Mouse (Mus musculus): Measurements from ENCODE around the gene Chrdl2. TPM values are rescaled to one million over a fixed set of nuclear protein-coding genes. Genes with fewer than 3 reads are reported as not detected.

Gene Chrdl2
- polyA plus RNA-seq, 1 experiment from 2014 or later = 1.1 TPM

DNA sequence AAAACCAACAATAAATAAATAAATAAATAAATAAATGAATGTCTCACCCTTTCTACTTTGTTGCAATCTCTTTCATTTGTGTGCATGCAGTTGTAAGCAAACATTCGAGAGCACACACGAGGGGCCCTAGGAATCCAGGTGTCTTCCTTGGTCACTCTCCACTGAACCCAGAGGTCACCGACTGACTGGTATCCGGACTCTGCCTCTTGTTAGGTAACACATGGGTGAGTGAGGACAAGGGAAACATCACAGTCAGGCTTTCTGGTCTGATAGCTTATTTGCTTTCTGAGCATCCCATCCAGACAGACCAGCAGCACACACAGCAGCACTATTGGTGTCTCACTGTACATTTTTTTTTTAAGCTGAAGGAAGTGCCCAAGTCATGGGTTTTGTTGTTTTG is 71.1 kb downstream of the Chrdl2 start:
- H3K27ac ChIP-seq (ENCODE audit: low read depth) = no peak overlapping the region
- no peak for DNase-seq (ENCODE audit: low spot score)
- no peak overlapping the region for H3K4me3 ChIP-seq (ENCODE audit: low read depth, low read length)
- WGBS = 89% methylated on average over 4 of the region's 4 CpGs
- H3K4me1 ChIP-seq (replicated peaks; ENCODE audit: control insufficient read depth, insufficient read depth, low read length) = peaks cover 6% of the 10 kb centered on the region; the same call in 1 of the 2 replicates
- H3K4me2 ChIP-seq (ENCODE audit: low read length) = no peak overlapping the region
- ATAC-seq (replicated peaks; ENCODE audit: low FRiP score, low TSS enrichment, low read depth) = no peak
- no peaks in the 10 kb centered on the region for H3K9me3 ChIP-seq (ENCODE audit: control insufficient read depth, low read length)
- H3K27me3 ChIP-seq (replicated peaks; ENCODE audit: control insufficient read depth, insufficient read depth, low read length) = no peaks in the 10 kb centered on the region
- peaks cover 11% of the 10 kb centered on the region for H3K36me3 ChIP-seq (ENCODE audit: control insufficient read depth, insufficient read depth, low read length)
- no peak overlapping the region for H3K9ac ChIP-seq (ENCODE audit: low read length)

DNA sequence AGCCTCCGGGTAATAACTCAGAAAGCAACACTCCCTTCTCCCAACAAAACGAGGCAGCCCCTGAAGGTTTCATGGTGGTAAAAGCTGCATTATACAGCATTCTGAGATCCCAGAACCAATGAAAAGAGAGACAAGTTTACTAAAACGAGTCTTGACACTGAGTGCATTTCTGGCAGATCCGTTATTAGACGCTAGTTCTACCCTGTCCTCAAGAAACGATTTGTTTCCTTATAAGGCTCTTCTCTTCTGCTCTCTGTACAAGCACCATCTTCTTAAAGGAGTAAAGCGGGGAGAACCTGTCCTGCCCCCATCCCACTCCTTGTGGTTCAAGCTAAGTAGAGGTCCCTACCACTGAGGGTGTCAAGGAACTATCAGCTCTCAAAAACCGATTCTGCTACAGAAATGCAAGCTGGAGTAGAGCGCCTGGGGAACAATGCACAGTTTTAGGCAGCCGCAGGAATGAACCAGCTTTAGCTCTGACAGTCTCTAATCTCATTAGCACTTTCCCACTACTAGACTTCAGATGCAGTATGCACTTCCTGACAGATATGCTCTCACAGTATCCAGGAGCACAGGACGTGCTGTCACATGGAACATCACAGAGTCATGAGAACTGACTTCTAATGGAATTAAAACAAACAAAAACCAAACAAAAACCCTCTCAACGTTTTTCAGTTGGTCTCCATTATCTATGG is 74.3 kb downstream of the Chrdl2 start:
- H3K27ac ChIP-seq (ENCODE audit: low read depth) = peak overlapping the region; percentile 77
- DNase-seq (ENCODE audit: low spot score) = no peak
- H3K9ac ChIP-seq (ENCODE audit: low read length) = no peak overlapping the region
- H3K27me3 ChIP-seq (replicated peaks; ENCODE audit: control insufficient read depth, insufficient read depth, low read length) = no peaks in the 10 kb centered on the region
- no peaks in the 10 kb centered on the region for H3K4me1 ChIP-seq (replicated peaks; ENCODE audit: control insufficient read depth, insufficient read depth, low read length)
- WGBS = 58% methylated on average over 12 of the region's 12 CpGs
- ATAC-seq (replicated peaks; ENCODE audit: low FRiP score, low TSS enrichment, low read depth) = no peak
- H3K4me3 ChIP-seq (ENCODE audit: low read depth, low read length) = no peak overlapping the region
- no peaks in the 10 kb centered on the region for H3K9me3 ChIP-seq (ENCODE audit: control insufficient read depth, low read length)
- H3K4me2 ChIP-seq (ENCODE audit: low read length) = no peak overlapping the region
- H3K36me3 ChIP-seq (ENCODE audit: control insufficient read depth, insufficient read depth, low read length) = peaks cover 40% of the 10 kb centered on the region

- Histone ChIP-seq H3K36me3 (ENCODE audit: control insufficient read depth, insufficient read depth, low read length) (peaks cover 66% of the 10 kb centered on the region), H3K27ac (ENCODE audit: low read depth) (no peak overlapping the region), H3K9ac (ENCODE audit: low read length) (no peak overlapping the region), H3K9me3 (ENCODE audit: control insufficient read depth, low read length) (no peaks in the 10 kb centered on the region), H3K4me2 (ENCODE audit: low read length) (no peak overlapping the region), H3K4me3 (ENCODE audit: low read depth, low read length) (no peak overlapping the region), H3K27me3 (replicated peaks; ENCODE audit: control insufficient read depth, insufficient read depth, low read length) (no peaks in the 10 kb centered on the region), H3K4me1 (replicated peaks; ENCODE audit: control insufficient read depth, insufficient read depth, low read length) (no peaks in the 10 kb centered on the region)
- DNase-seq (ENCODE audit: low spot score) (peak; percentile 32), ATAC-seq (replicated peaks; ENCODE audit: low FRiP score, low TSS enrichment, low read depth) (no peak)
- 95% methylated on average over 6 of the region's 6 CpGs for WGBS
These were observed 76.9 kb downstream of the Chrdl2 start for GRCm38 (mm10) chr7:100082836-100083235.

DNA sequence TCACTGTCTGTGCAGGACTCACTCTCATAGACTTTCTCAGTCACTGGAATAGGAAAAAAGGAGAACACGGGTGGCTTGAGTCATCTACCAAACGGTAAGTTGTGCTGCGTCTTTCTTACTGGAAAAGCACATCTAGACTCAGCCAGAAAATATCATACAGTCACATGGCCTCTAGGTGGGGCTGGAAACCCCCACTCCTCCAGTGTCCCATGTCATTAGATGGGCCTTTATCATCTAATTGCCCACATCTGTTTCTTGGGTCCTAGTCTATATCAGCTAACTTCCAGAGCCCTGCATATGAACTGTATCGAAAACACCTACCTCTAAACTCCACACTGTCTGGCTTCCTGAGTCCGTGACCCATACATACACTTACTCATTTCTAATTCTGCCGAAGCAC is 77.8 kb downstream of the Chrdl2 start:
- WGBS = 88% methylated on average over 6 of the region's 6 CpGs
- peaks cover 72% of the 10 kb centered on the region for H3K36me3 ChIP-seq (ENCODE audit: control insufficient read depth, insufficient read depth, low read length)
- DNase-seq (ENCODE audit: low spot score) = peak; percentile 31

More for the DNA sequence above, 77.8 kb downstream of the Chrdl2 start:
- no peak for ATAC-seq (replicated peaks; ENCODE audit: low FRiP score, low TSS enrichment, low read depth)
- no peaks in the 10 kb centered on the region for H3K27me3 ChIP-seq (replicated peaks; ENCODE audit: control insufficient read depth, insufficient read depth, low read length)
- H3K9me3 ChIP-seq (ENCODE audit: control insufficient read depth, low read length) = no peaks in the 10 kb centered on the region
- no peak overlapping the region for H3K9ac ChIP-seq (ENCODE audit: low read length)
- H3K27ac ChIP-seq (ENCODE audit: low read depth) = no peak overlapping the region
- H3K4me3 ChIP-seq (ENCODE audit: low read depth, low read length) = no peak overlapping the region
- H3K4me2 ChIP-seq (ENCODE audit: low read length) = no peak overlapping the region
- H3K4me1 ChIP-seq (replicated peaks; ENCODE audit: control insufficient read depth, insufficient read depth, low read length) = no peaks in the 10 kb centered on the region

Other genes starting within 250 kb of the Chrdl2 start
- gene Olfr521, start 242.7 kb upstream of the Chrdl2 start, polyA plus RNA-seq (2014; fragmentation: Nextera tagmentation; extraction: Ambion mirVana) = not detected in 2 replicates
- 3.5 and 3.6 TPM in 2 replicates for gene Neu3, start 177.8 kb upstream of the Chrdl2 start, polyA plus RNA-seq (2014; fragmentation: Nextera tagmentation; extraction: Ambion mirVana)
- gene Xrra1, start 147.1 kb upstream of the Chrdl2 start, polyA plus RNA-seq (2014; fragmentation: Nextera tagmentation; extraction: Ambion mirVana) = 0.27 and 0.31 TPM in 2 replicates
- gene Spcs2, start 142.7 kb upstream of the Chrdl2 start, polyA plus RNA-seq (2014; fragmentation: Nextera tagmentation; extraction: Ambion mirVana) = 287 and 307 TPM in 2 replicates
- 5.8 and 6.7 TPM in 2 replicates for gene Rnf169, start 25.7 kb upstream of the Chrdl2 start, polyA plus RNA-seq (2014; fragmentation: Nextera tagmentation; extraction: Ambion mirVana)
- 64.8 and 70.6 TPM in 2 replicates for gene Pold3, start 115.4 kb downstream of the Chrdl2 start, polyA plus RNA-seq (2014; fragmentation: Nextera tagmentation; extraction: Ambion mirVana)
- 29.7 and 35.7 TPM in 2 replicates for gene Lipt2, start 153.1 kb downstream of the Chrdl2 start, polyA plus RNA-seq (2014; fragmentation: Nextera tagmentation; extraction: Ambion mirVana)
- gene Kcne3, start 170.3 kb downstream of the Chrdl2 start, polyA plus RNA-seq (2014; fragmentation: Nextera tagmentation; extraction: Ambion mirVana) = 73.1 and 74.5 TPM in 2 replicates
- 3.2 and 3.3 TPM in 2 replicates for gene Pgm2l1, start 221.2 kb downstream of the Chrdl2 start, polyA plus RNA-seq (2014; fragmentation: Nextera tagmentation; extraction: Ambion mirVana)